Mouse (Mus musculus) lung, postnatal 0 days (tissue): ENCODE results near the gene Lmntd1. TPM values are rescaled to one million over a fixed set of nuclear protein-coding genes. Genes with fewer than 3 reads are reported as not detected.

Experiments
- ATAC-seq: fragments of 200-750 bp; cut with Nextera tagmentation; 2 replicates; pipeline ENCODE4 v1.8.0; 2017; ENCODE audit warnings: moderate library complexity
- DNase-seq: peaks from one replicate; pipeline ENCODE4 v3.0.0-alpha.2; 2016; ENCODE audit warnings: low spot score
- H3K27ac ChIP-seq: fragments of 300-500 bp; sonication (generic); 2 replicates; pipeline ENCODE4 v1.5.1; 2014; ENCODE audit warnings: antibody characterized with exemption, mild to moderate bottlenecking, low read length, mixed read lengths
- H3K27me3 ChIP-seq: fragments of 300-500 bp; sonication (generic); replicated peaks from 2 replicates; pipeline ENCODE4 v1.6.1; 2014; ENCODE audit warnings: low read length, mixed read lengths; ENCODE audit not compliant: insufficient read depth
- H3K36me3 ChIP-seq: fragments of 300-500 bp; sonication (generic); 2 replicates; pipeline ENCODE4 v1.6.1; 2014; ENCODE audit warnings: low read length, mixed read lengths; ENCODE audit not compliant: insufficient read depth
- H3K4me1 ChIP-seq: fragments of 300-500 bp; sonication (generic); 2 replicates; pipeline ENCODE4 v1.6.1; 2014; ENCODE audit warnings: antibody characterized with exemption, low read depth, low read length, mixed read lengths; ENCODE audit not compliant: insufficient read depth
- H3K4me2 ChIP-seq: fragments of 300-500 bp; sonication (generic); replicated peaks from 2 replicates; pipeline ENCODE4 v1.6.1; 2014; ENCODE audit warnings: low read depth, mild to moderate bottlenecking, low read length, moderate library complexity, mixed read lengths
- H3K4me3 ChIP-seq: fragments of 300-500 bp; sonication (generic); 2 replicates; pipeline ENCODE4 v1.5.1; 2014; ENCODE audit warnings: low read depth, low read length
- H3K9ac ChIP-seq: fragments of 300-500 bp; sonication (generic); replicated peaks from 2 replicates; pipeline ENCODE4 v1.6.1; 2014; ENCODE audit warnings: low read depth, mild to moderate bottlenecking
- H3K9me3 ChIP-seq: fragments of 300-500 bp; sonication (generic); 2 replicates; pipeline ENCODE4 v1.6.1; 2016; ENCODE audit warnings: low read length, mixed read lengths
- CTCF ChIP-seq: IDR thresholded peaks from 2 replicates; pipeline ENCODE4 v1.5.1; 2016; ENCODE audit warnings: antibody characterized with exemption, mild to moderate bottlenecking
- EP300 ChIP-seq: IDR thresholded peaks from 2 replicates; pipeline ENCODE4 v1.6.1; 2016; ENCODE audit warnings: antibody characterized with exemption, mild to moderate bottlenecking, control low read depth
- WGBS: fragments of 180-500 bp; shearing (Covaris S2); extraction: QIAGEN DNeasy Blood & Tissue Kit; methylation state at CpG from one replicate; pipeline ENCODE4 v1.1.7; 2014; 5-methylcytosine and 5-hydroxymethylcytosine counted together
- polyA plus RNA-seq: library from polyadenylated mRNA; unstranded; fragments of >200 nt; fragmentation: Nextera tagmentation; extraction: Ambion mirVana; gene quantifications from 2 replicates; pipeline ENCODE4 v1.2.1, GENCODE M21; 2015

Lmntd1 gene
- polyA plus RNA-seq, 1 experiment from 2014 or later = 0.74 TPM

GRCm38 (mm10) chr6:145511265-145511664 is 102.9 kb downstream of the Lmntd1 start:
- H3K9ac ChIP-seq = no peak overlapping the region
- 63% methylated on average over 8 of the region's 8 CpGs for WGBS
- H3K27ac ChIP-seq = no peak overlapping the region
- H3K4me1 ChIP-seq = no peaks in the 10 kb centered on the region
- no peak overlapping the region for H3K4me2 ChIP-seq
- no peak overlapping the region for H3K4me3 ChIP-seq
- TF ChIP-seq EP300 = no peak
- no peak for TF ChIP-seq CTCF
- H3K27me3 ChIP-seq = no peaks in the 10 kb centered on the region
- DNase-seq = no peak
- no peaks in the 10 kb centered on the region for H3K9me3 ChIP-seq
- ATAC-seq = no peak
- H3K36me3 ChIP-seq = no peaks in the 10 kb centered on the region

- Histone ChIP-seq H3K4me2 (no peak overlapping the region), H3K27me3 (no peaks in the 10 kb centered on the region), H3K36me3 (no peaks in the 10 kb centered on the region), H3K9me3 (no peaks in the 10 kb centered on the region), H3K27ac (no peak overlapping the region), H3K4me1 (no peaks in the 10 kb centered on the region), H3K4me3 (no peak overlapping the region), H3K9ac (no peak overlapping the region)
- WGBS = 81% methylated on average over 12 of the region's 12 CpGs
- DNase-seq (peak; percentile 44), ATAC-seq (no peak)
- TF ChIP-seq EP300 = no peak
- peak; percentile 41 for TF ChIP-seq CTCF
Measured at GRCm38 (mm10) chr6:145508828-145509227, 105.3 kb downstream of the Lmntd1 start.

GRCm38 (mm10) chr6:145501751-145502150 is 112.4 kb downstream of the Lmntd1 start:
- DNase-seq = no peak
- Histone ChIP-seq H3K4me1 (no peaks in the 10 kb centered on the region), H3K9me3 (no peaks in the 10 kb centered on the region), H3K9ac (no peak overlapping the region), H3K4me3 (no peak overlapping the region), H3K4me2 (no peak overlapping the region), H3K36me3 (no peaks in the 10 kb centered on the region), H3K27me3 (no peaks in the 10 kb centered on the region), H3K27ac (no peak overlapping the region)
- no peak for ATAC-seq
- WGBS = 94% methylated on average over 7 of the region's 7 CpGs
- no peak for TF ChIP-seq CTCF
- no peak for TF ChIP-seq EP300

GRCm38 (mm10) chr6:145499574-145500546 is 114.3 kb downstream of the Lmntd1 start:
- peak; percentile 72 for DNase-seq
- TF ChIP-seq CTCF = no peak
- no peak for TF ChIP-seq EP300
- no peak overlapping the region for H3K4me3 ChIP-seq
- no peaks in the 10 kb centered on the region for H3K9me3 ChIP-seq
- no peak overlapping the region for H3K4me2 ChIP-seq
- no peaks in the 10 kb centered on the region for H3K36me3 ChIP-seq
- no peaks in the 10 kb centered on the region for H3K4me1 ChIP-seq
- H3K9ac ChIP-seq = no peak overlapping the region
- H3K27me3 ChIP-seq = no peaks in the 10 kb centered on the region
- H3K27ac ChIP-seq = no peak overlapping the region; the same call in 1 of the 2 replicates
- WGBS = 50% methylated on average over 19 of the region's 19 CpGs
- peak; percentile 55 for ATAC-seq

GRCm38 (mm10) chr6:145495731-145496130 is 118.4 kb downstream of the Lmntd1 start:
- Histone ChIP-seq H3K4me3 (no peak overlapping the region), H3K9ac (no peak overlapping the region), H3K4me1 (no peaks in the 10 kb centered on the region), H3K27me3 (no peaks in the 10 kb centered on the region), H3K36me3 (no peaks in the 10 kb centered on the region), H3K9me3 (no peaks in the 10 kb centered on the region), H3K27ac (no peak overlapping the region), H3K4me2 (no peak overlapping the region)
- no peak for DNase-seq
- TF ChIP-seq CTCF (no peak), EP300 (no peak)
- WGBS = 89% methylated on average over 7 of the region's 7 CpGs
- ATAC-seq = no peak

GRCm38 (mm10) chr6:145488251-145488650 is 125.9 kb downstream of the Lmntd1 start:
- H3K4me2 ChIP-seq = no peak overlapping the region
- no peaks in the 10 kb centered on the region for H3K36me3 ChIP-seq
- DNase-seq = no peak
- no peak overlapping the region for H3K4me3 ChIP-seq
- WGBS = 72% methylated on average over 2 of the region's 2 CpGs
- H3K27me3 ChIP-seq = no peaks in the 10 kb centered on the region
- no peak for ATAC-seq
- TF ChIP-seq EP300 = no peak
- H3K9ac ChIP-seq = no peak overlapping the region
- H3K4me1 ChIP-seq = no peaks in the 10 kb centered on the region
- no peaks in the 10 kb centered on the region for H3K9me3 ChIP-seq
- no peak overlapping the region for H3K27ac ChIP-seq
